Mouse (Mus musculus) layer of hippocampus, adult 8-10 months (tissue): ENCODE data around the gene Psg29. TPM values are rescaled to one million over a fixed set of nuclear protein-coding genes. Genes with fewer than 3 reads are reported as not detected.

Experiments
- DNase-seq, 2 experiments: peaks; one replicate each; pipeline ENCODE4 v3.0.0; 2022; ENCODE audit warnings: low spot score in 2 of 2
- total RNA-seq, 4 experiments: library from RNA; stranded (reverse); gene quantifications; 2 replicates each; pipeline ENCODE4 v1.2.4; 2022

The Psg29 gene
- not detected for total RNA-seq

- DNase-seq, result no peak
Measured at GRCm38 (mm10) chr7:17203177-17203576, at the start of gene Psg29. Gene Psg29 (plus strand): TSS chr7:17203477.

- peak in 1 of 2 experiments; percentile 3 for DNase-seq
Measured at GRCm38 (mm10) chr7:17155634-17156033, 47.6 kb upstream of the Psg29 start.

DNA sequence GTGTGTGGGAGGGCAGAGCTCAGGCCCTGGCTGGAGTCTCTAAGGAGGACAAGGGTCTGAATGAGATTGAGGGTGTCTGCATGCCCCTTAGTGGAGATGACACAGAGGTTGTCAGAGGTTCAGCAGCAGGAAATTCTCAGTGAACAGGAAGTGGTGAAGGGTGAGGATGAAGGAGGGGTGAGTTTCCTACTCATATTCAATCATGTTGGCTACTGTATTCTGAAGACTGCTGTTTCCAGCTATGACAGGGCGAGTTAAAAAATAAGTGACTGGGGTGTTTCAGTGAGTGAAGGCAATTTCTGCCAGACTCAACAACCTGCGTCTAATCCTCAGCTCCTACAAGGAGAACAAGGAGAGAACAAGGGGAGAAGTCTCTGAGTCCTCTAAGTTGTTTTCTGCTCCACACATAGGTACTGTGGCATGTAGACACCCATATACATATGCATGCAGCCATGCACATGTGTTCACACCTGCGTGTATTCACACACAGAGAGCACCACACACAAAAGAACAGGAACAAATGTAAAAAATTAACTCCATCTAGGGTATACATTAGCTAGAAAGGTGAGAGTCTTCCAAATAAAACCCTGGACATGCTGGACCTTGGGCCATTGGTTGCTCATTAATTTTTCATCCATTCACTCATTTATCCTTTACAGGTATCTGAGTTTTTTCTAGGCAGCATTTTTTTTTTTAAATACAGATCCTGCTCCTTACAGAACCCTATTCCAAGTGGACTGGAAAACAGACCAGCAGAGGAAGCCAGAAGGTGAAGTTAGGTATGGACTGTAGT lies 46.2 kb upstream of the Psg29 start:
- no peak for DNase-seq

- no peak for DNase-seq
Measured at GRCm38 (mm10) chr7:17159011-17159410, 44.3 kb upstream of the Psg29 start.

DNA sequence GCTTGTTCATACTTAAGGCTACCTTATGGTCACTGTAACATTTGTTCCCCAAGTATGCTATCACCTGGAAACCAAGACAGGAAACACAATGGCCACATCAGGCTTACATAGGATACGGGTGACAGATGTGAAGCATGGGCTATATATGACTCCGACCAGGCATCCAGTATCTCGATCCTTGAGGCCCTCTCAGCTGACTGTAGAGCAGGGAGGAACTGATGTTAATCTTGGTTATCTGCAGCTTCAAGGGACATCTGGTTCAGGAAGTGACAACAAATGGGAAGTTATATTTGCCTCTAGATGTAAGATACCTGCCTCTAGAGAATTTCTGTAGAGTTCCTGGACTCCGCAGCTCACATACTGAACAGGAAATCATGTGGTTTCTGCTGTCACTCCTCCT lies 31.4 kb upstream of the Psg29 start:
- DNase-seq, result no peak

DNA sequence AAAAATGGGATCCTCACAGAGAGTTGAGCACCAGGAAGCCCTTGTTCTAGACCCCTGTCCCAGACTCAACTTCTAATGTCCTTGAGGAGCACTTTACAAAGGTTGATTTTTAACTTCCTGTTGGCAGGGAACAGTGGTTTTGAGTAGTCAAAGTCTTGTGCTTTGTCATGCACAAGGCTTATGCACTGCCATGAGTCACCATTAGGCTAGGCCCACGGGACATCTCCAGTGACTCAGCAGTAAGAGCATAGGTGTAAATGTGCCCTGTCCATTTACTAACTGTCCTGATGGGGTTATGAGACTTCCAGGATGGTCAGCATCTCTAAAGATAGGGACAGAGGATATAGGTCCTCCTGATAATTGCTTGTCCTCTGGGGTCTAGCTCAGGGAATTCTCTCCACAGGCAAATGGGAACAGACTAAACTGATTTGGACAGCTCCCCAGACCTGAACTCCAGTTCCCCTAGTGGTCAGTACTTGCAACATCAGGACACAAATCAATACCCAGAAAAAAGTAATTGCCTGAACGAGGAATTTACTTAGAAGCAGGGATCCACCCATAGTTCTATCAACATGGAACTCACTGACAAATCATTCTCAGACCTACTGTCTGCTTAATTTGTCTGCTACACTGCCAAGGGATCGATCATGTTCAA lies 2.4 kb downstream of the Psg29 start:
- no peak for DNase-seq

Other genes starting within 250 kb of the Psg29 start
- gene Pnmal1, start 243.8 kb upstream of the Psg29 start, total RNA-seq, result 100 to 1,000 TPM in 2 of 4 experiments, 10 to 100 TPM in 2; 93.0 to 128 (median 106) TPM
- gene Gm42372, start 220.4 kb upstream of the Psg29 start, total RNA-seq, result 10 to 100 TPM; 47.3 to 63.6 (median 51.9) TPM
- 1 to 10 TPM; 2.0 to 2.6 (median 2.3) TPM for gene Ccdc8, start 210.8 kb upstream of the Psg29 start, total RNA-seq
- 100 to 1,000 TPM; 147 to 166 (median 151) TPM for gene Ppp5c, start 175.6 kb upstream of the Psg29 start, total RNA-seq
- 10 to 100 TPM in 2 of 4 experiments, 1 to 10 TPM in 2; 8.3 to 14.6 (median 11.2) TPM for gene Hif3a, start 141.1 kb upstream of the Psg29 start, total RNA-seq
- gene Psg16, start 129.4 kb upstream of the Psg29 start, total RNA-seq, result 1 to 10 TPM; 3.2 to 4.9 (median 3.8) TPM
- gene Ceacam3, start 53.2 kb upstream of the Psg29 start, total RNA-seq, result under 1 TPM in 3 of 4 experiments, not detected in 1; 0.09 to 0.17 (median 0.11) TPM